Mouse (Mus musculus): ENCODE data around the gene Shisa4. TPM values are rescaled to one million over a fixed set of nuclear protein-coding genes. Genes with fewer than 3 reads are reported as not detected.

The Shisa4 gene
- polyA plus RNA-seq, 1 experiment from 2014 or later = 25.4 TPM

GRCm38 (mm10) chr1:135368982-135369381 is 6.1 kb downstream of the Shisa4 start:
- 7% methylated on average over 14 of the region's 14 CpGs for WGBS
- H3K4me3 ChIP-seq (ENCODE audit: low read length) = peak overlapping the region; percentile 49
- no peaks in the 10 kb centered on the region for H3K9me3 ChIP-seq (ENCODE audit: control insufficient read depth, low read length)
- no peaks in the 10 kb centered on the region for H3K27me3 ChIP-seq (ENCODE audit: control insufficient read depth, insufficient read depth, low read depth, low read length)
- H3K36me3 ChIP-seq (ENCODE audit: control insufficient read depth, insufficient read depth, low read length) = no peaks in the 10 kb centered on the region
- peaks cover 5% of the 10 kb centered on the region for H3K4me1 ChIP-seq (replicated peaks; ENCODE audit: control insufficient read depth, insufficient read depth, low read length)
- H3K4me2 ChIP-seq (ENCODE audit: low read depth, low read length) = peak overlapping the region; percentile 81
- ATAC-seq (ENCODE audit: low read depth) = peak; percentile 68
- H3K9ac ChIP-seq (ENCODE audit: low read length) = peak overlapping the region; percentile 67; the same call in 1 of the 2 replicates
- no peak overlapping the region for H3K27ac ChIP-seq (ENCODE audit: low read length)

DNA sequence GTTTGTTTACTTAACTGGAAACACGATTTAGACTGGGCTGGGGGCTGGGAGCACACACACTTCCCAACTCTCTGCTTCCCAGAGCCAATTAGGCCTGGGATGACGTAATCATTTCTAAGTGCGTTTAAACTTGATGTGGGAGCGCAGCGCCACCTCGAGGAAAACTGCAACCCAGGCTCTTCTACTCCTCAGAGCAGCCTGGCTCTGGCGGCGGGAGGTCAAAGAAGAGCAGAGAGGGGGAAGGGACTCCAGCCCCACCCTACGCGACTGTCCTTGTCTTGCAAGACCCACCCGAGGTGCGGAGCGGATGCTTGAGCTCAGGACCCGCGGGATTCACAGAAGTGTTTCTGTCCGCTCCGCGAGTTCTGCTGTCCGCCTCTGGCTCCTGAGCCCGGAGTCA is 6.8 kb downstream of the Shisa4 start:
- H3K9me3 ChIP-seq (ENCODE audit: control insufficient read depth, low read length) = no peaks in the 10 kb centered on the region
- H3K27me3 ChIP-seq (ENCODE audit: control insufficient read depth, insufficient read depth, low read depth, low read length) = no peaks in the 10 kb centered on the region
- peaks cover 3% of the 10 kb centered on the region for H3K4me1 ChIP-seq (replicated peaks; ENCODE audit: control insufficient read depth, insufficient read depth, low read length)
- H3K36me3 ChIP-seq (ENCODE audit: control insufficient read depth, insufficient read depth, low read length) = no peaks in the 10 kb centered on the region
- no peak overlapping the region for H3K27ac ChIP-seq (ENCODE audit: low read length)
- H3K4me2 ChIP-seq (ENCODE audit: low read depth, low read length) = peak overlapping the region; percentile 81
- peak overlapping the region; percentile 67 for H3K9ac ChIP-seq (ENCODE audit: low read length)
- peak overlapping the region; percentile 49 for H3K4me3 ChIP-seq (ENCODE audit: low read length)
- under 1% methylated on average over 20 of the region's 20 CpGs for WGBS
- peak; percentile 78 for ATAC-seq (ENCODE audit: low read depth)

- Histone ChIP-seq H3K9me3 (ENCODE audit: control insufficient read depth, low read length) (no peaks in the 10 kb centered on the region), H3K9ac (ENCODE audit: low read length) (no peak overlapping the region), H3K27ac (ENCODE audit: low read length) (no peak overlapping the region), H3K4me1 (replicated peaks; ENCODE audit: control insufficient read depth, insufficient read depth, low read length) (peaks cover 3% of the 10 kb centered on the region), H3K4me2 (ENCODE audit: low read depth, low read length) (no peak overlapping the region), H3K27me3 (ENCODE audit: control insufficient read depth, insufficient read depth, low read depth, low read length) (no peaks in the 10 kb centered on the region), H3K36me3 (ENCODE audit: control insufficient read depth, insufficient read depth, low read length) (no peaks in the 10 kb centered on the region), H3K4me3 (ENCODE audit: low read length) (no peak overlapping the region)
- 55% methylated on average over 8 of the region's 8 CpGs for WGBS
- ATAC-seq (ENCODE audit: low read depth) = no peak
These were observed 7.4 kb downstream of the Shisa4 start for GRCm38 (mm10) chr1:135367595-135367994.

DNA sequence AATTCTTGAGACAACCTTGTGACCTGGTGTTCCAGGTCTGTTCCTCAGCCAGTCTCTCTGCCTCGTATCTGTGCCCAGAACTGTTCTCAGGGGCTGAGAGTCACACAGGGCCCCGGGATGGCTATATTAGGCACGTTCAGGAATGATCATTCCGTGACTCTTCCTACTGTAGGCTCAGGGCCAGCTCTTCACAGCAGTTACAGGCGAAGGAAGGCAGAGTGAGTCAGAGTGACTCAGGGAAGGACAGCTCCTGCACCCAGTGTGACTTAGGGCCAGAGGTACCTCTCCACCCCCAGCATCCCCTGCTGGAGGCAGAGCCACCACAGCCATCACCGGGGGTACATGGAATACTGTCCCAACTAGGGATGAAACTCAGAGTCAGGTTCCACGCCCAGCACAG is 8.0 kb downstream of the Shisa4 start:
- 69% methylated on average over 7 of the region's 7 CpGs for WGBS
- Histone ChIP-seq H3K9me3 (ENCODE audit: control insufficient read depth, low read length) (0 out of 2 replicates have a peak, but pooled peaks cover 2% of the 10 kb centered on the region), H3K4me2 (ENCODE audit: low read depth, low read length) (no peak overlapping the region), H3K27ac (ENCODE audit: low read length) (no peak overlapping the region), H3K27me3 (ENCODE audit: control insufficient read depth, insufficient read depth, low read depth, low read length) (no peaks in the 10 kb centered on the region), H3K4me1 (replicated peaks; ENCODE audit: control insufficient read depth, insufficient read depth, low read length) (peaks cover 3% of the 10 kb centered on the region), H3K4me3 (ENCODE audit: low read length) (no peak overlapping the region), H3K36me3 (ENCODE audit: control insufficient read depth, insufficient read depth, low read length) (no peaks in the 10 kb centered on the region), H3K9ac (ENCODE audit: low read length) (no peak overlapping the region)
- no peak for ATAC-seq (ENCODE audit: low read depth)

GRCm38 (mm10) chr1:135366380-135366779 is 8.7 kb downstream of the Shisa4 start:
- Histone ChIP-seq H3K36me3 (ENCODE audit: control insufficient read depth, insufficient read depth, low read length) (no peaks in the 10 kb centered on the region), H3K4me1 (replicated peaks; ENCODE audit: control insufficient read depth, insufficient read depth, low read length) (peaks cover 3% of the 10 kb centered on the region), H3K9ac (ENCODE audit: low read length) (no peak overlapping the region), H3K9me3 (ENCODE audit: control insufficient read depth, low read length) (0 out of 2 replicates have a peak, but pooled peaks cover 3% of the 10 kb centered on the region), H3K27ac (ENCODE audit: low read length) (no peak overlapping the region), H3K4me2 (ENCODE audit: low read depth, low read length) (no peak overlapping the region), H3K4me3 (ENCODE audit: low read length) (no peak overlapping the region), H3K27me3 (ENCODE audit: control insufficient read depth, insufficient read depth, low read depth, low read length) (no peaks in the 10 kb centered on the region)
- no peak for ATAC-seq (ENCODE audit: low read depth)

GRCm38 (mm10) chr1:135363446-135363845 is 11.6 kb downstream of the Shisa4 start:
- Histone ChIP-seq H3K27me3 (ENCODE audit: control insufficient read depth, insufficient read depth, low read depth, low read length) (no peaks in the 10 kb centered on the region), H3K36me3 (ENCODE audit: control insufficient read depth, insufficient read depth, low read length) (no peaks in the 10 kb centered on the region), H3K9ac (ENCODE audit: low read length) (no peak overlapping the region), H3K4me1 (replicated peaks; ENCODE audit: control insufficient read depth, insufficient read depth, low read length) (no peaks in the 10 kb centered on the region), H3K9me3 (ENCODE audit: control insufficient read depth, low read length) (0 out of 2 replicates have a peak, but pooled peaks cover 3% of the 10 kb centered on the region), H3K4me2 (ENCODE audit: low read depth, low read length) (no peak overlapping the region), H3K4me3 (ENCODE audit: low read length) (no peak overlapping the region), H3K27ac (ENCODE audit: low read length) (no peak overlapping the region)
- WGBS = 39% methylated on average over 8 of the region's 8 CpGs
- no peak for ATAC-seq (ENCODE audit: low read depth)

GRCm38 (mm10) chr1:135362115-135362514 is 12.9 kb downstream of the Shisa4 start:
- ATAC-seq (ENCODE audit: low read depth) = no peak
- no peaks in the 10 kb centered on the region for H3K4me1 ChIP-seq (replicated peaks; ENCODE audit: control insufficient read depth, insufficient read depth, low read length)
- H3K27ac ChIP-seq (ENCODE audit: low read length) = no peak overlapping the region
- 0 out of 2 replicates have a peak, but pooled peaks cover 3% of the 10 kb centered on the region for H3K9me3 ChIP-seq (ENCODE audit: control insufficient read depth, low read length)
- no peak overlapping the region for H3K9ac ChIP-seq (ENCODE audit: low read length)
- no peak overlapping the region for H3K4me3 ChIP-seq (ENCODE audit: low read length)
- no peak overlapping the region for H3K4me2 ChIP-seq (ENCODE audit: low read depth, low read length)
- H3K27me3 ChIP-seq (ENCODE audit: control insufficient read depth, insufficient read depth, low read depth, low read length) = no peaks in the 10 kb centered on the region
- no peaks in the 10 kb centered on the region for H3K36me3 ChIP-seq (ENCODE audit: control insufficient read depth, insufficient read depth, low read length)

DNA sequence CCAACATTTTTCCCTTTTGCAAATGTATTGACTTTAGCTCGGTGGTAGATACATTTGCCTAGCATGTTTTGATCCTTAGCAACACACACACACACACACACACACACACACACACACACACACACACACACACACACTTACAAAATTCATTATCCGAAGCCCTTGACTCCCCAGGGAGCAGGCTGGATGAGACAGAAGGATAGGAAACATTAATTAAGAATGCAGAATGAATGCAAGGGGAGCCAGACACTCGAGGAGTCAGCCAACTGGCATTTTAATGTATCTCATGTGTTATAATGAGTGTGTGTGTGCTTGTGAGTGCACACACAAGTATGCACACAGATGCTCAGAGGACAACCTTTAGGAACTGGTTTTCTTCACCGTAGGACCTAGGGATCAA is 13.5 kb downstream of the Shisa4 start:
- H3K9ac ChIP-seq (ENCODE audit: low read length) = no peak overlapping the region
- ATAC-seq (ENCODE audit: low read depth) = no peak
- 0 out of 2 replicates have a peak, but pooled peaks cover 3% of the 10 kb centered on the region for H3K9me3 ChIP-seq (ENCODE audit: control insufficient read depth, low read length)
- H3K27me3 ChIP-seq (ENCODE audit: control insufficient read depth, insufficient read depth, low read depth, low read length) = no peaks in the 10 kb centered on the region
- no peaks in the 10 kb centered on the region for H3K4me1 ChIP-seq (replicated peaks; ENCODE audit: control insufficient read depth, insufficient read depth, low read length)
- H3K4me2 ChIP-seq (ENCODE audit: low read depth, low read length) = no peak overlapping the region
- H3K36me3 ChIP-seq (ENCODE audit: control insufficient read depth, insufficient read depth, low read length) = no peaks in the 10 kb centered on the region
- H3K4me3 ChIP-seq (ENCODE audit: low read length) = no peak overlapping the region
- H3K27ac ChIP-seq (ENCODE audit: low read length) = no peak overlapping the region
- 85% methylated on average over 4 of the region's 4 CpGs for WGBS

DNA sequence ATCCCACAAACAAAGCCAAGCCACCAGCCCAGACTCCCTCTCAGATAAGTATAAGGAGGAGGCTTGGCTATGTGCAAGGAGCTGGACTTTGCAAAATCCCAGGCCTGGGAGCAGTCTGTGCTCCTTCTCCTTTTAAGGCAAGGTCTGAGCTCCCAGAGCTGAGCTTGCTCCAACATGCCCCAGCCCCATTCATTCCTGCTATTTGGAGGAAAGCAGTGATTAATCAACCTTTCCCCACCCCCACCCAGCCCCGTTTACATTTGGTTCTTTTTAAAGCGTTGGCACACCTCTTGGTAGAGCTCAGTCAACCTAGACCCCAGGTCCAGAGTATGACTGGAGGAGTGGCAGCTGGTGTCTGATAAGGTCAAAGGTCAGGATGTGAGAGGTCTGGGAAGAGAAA is 16.0 kb downstream of the Shisa4 start:
- Histone ChIP-seq H3K4me2 (ENCODE audit: low read depth, low read length) (no peak overlapping the region), H3K27me3 (ENCODE audit: control insufficient read depth, insufficient read depth, low read depth, low read length) (no peaks in the 10 kb centered on the region), H3K27ac (ENCODE audit: low read length) (no peak overlapping the region), H3K4me3 (ENCODE audit: low read length) (no peak overlapping the region), H3K9ac (ENCODE audit: low read length) (no peak overlapping the region), H3K9me3 (ENCODE audit: control insufficient read depth, low read length) (0 out of 2 replicates have a peak, but pooled peaks cover 3% of the 10 kb centered on the region), H3K36me3 (ENCODE audit: control insufficient read depth, insufficient read depth, low read length) (no peaks in the 10 kb centered on the region), H3K4me1 (replicated peaks; ENCODE audit: control insufficient read depth, insufficient read depth, low read length) (no peaks in the 10 kb centered on the region)
- WGBS = 10% methylated on average over 2 of the region's 2 CpGs
- peak; percentile 69 for ATAC-seq (ENCODE audit: low read depth)

DNA sequence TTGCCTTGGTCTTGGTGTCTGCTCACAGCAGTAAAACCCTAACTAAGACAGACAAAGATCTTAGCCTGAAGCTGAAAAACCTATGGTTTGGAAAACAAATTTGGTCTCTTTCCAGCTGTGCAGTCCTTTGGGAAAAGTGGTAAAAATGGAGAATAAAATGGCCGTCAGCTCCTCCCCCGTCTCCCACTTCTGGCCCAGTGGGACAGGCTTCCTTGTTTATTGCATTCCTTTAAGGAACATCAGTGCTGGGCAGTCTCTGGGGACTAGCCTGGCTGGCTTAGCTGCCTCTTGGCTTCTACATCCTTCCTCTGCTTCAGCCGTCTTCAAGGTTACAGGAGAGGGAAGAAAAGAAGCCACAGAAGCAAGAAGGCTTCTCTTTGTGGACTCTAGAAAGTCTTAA is 23.1 kb downstream of the Shisa4 start:
- Histone ChIP-seq H3K36me3 (ENCODE audit: control insufficient read depth, insufficient read depth, low read length) (no peaks in the 10 kb centered on the region), H3K27me3 (ENCODE audit: control insufficient read depth, insufficient read depth, low read depth, low read length) (no peaks in the 10 kb centered on the region), H3K9me3 (ENCODE audit: control insufficient read depth, low read length) (no peaks in the 10 kb centered on the region), H3K4me3 (ENCODE audit: low read length) (no peak overlapping the region), H3K9ac (ENCODE audit: low read length) (no peak overlapping the region), H3K4me1 (replicated peaks; ENCODE audit: control insufficient read depth, insufficient read depth, low read length) (peaks cover 9% of the 10 kb centered on the region), H3K27ac (ENCODE audit: low read length) (no peak overlapping the region), H3K4me2 (ENCODE audit: low read depth, low read length) (no peak overlapping the region)
- ATAC-seq (ENCODE audit: low read depth) = no peak; the same call in 1 of the 2 replicates
- 58% methylated on average over 3 of the region's 3 CpGs for WGBS
